Mouse (Mus musculus) midbrain, embryonic 15.5 days (tissue): ENCODE measurements at regions not wholly inside any gene's neighbourhood (a gene's known extent, or its start where the extent isn't known, plus 50 kb on each side); places are given as distances from the start of the nearest gene placed in this dataset.

Experiments used
- ATAC-seq: fragments of 200-750 bp; cut with Nextera tagmentation; replicated peaks from 2 replicates; pipeline ENCODE4 v1.8.0; 2017; ENCODE audit warnings: moderate TSS enrichment
- H3K27ac ChIP-seq: fragments of 300-500 bp; sonication (generic); 2 replicates; pipeline ENCODE4 v1.5.1; 2015; ENCODE audit warnings: mild to moderate bottlenecking, inconsistent platforms
- H3K27me3 ChIP-seq: fragments of 300-500 bp; sonication (generic); replicated peaks from 2 replicates; pipeline ENCODE4 v1.6.1; 2015; ENCODE audit warnings: inconsistent platforms
- H3K36me3 ChIP-seq: fragments of 300-500 bp; sonication (generic); replicated peaks from 2 replicates; pipeline ENCODE4 v1.6.1; 2015; ENCODE audit warnings: inconsistent platforms
- H3K4me1 ChIP-seq: fragments of 300-500 bp; sonication (generic); 2 replicates; pipeline ENCODE4 v1.6.1; 2015; ENCODE audit warnings: inconsistent platforms
- H3K4me2 ChIP-seq: fragments of 300-500 bp; sonication (generic); 2 replicates; pipeline ENCODE4 v1.6.1; 2015; ENCODE audit warnings: inconsistent platforms, mild to moderate bottlenecking, moderate library complexity
- H3K4me3 ChIP-seq: fragments of 300-500 bp; sonication (generic); 2 replicates; pipeline ENCODE4 v1.5.1; 2015; ENCODE audit warnings: mild to moderate bottlenecking, inconsistent platforms
- H3K9ac ChIP-seq: fragments of 300-500 bp; sonication (generic); 2 replicates; pipeline ENCODE4 v1.6.1; 2015; ENCODE audit warnings: mild to moderate bottlenecking, inconsistent platforms
- H3K9me3 ChIP-seq: fragments of 300-500 bp; sonication (generic); 2 replicates; pipeline ENCODE4 v1.6.1; 2016; ENCODE audit warnings: inconsistent platforms
- WGBS: fragments of 180-500 bp; shearing (Covaris S2); methylation state at CpG from one replicate; pipeline ENCODE4 v1.1.7; 2015; ENCODE audit warnings: mixed read lengths; 5-methylcytosine and 5-hydroxymethylcytosine counted together

DNA sequence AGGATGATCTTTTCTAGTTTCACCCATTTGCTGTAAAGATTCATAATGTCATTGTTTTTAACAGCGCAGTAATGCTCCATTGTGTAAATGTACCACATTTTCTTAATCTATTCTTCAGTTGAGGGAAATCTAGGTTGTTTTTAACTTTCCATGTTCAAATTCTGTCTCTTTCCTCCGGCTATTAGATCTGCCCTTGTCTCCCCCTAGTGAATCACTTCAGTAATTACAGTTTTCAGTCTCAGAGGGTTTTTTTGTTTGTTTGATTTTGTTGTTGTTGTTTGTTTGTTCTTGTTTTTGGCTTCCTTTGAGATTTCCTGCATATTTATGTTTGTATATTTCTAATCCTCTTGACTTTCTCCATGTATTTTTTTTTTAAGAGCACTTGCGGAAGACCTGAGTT is 194.8 kb upstream of the Thsd7b start:
- Histone ChIP-seq H3K9ac (no peak overlapping the region), H3K27ac (no peak overlapping the region), H3K4me3 (no peak overlapping the region), H3K9me3 (no peaks in the 10 kb centered on the region), H3K36me3 (no peaks in the 10 kb centered on the region), H3K4me2 (no peak overlapping the region), H3K4me1 (no peaks in the 10 kb centered on the region), H3K27me3 (no peaks in the 10 kb centered on the region)
- WGBS: 71% methylated on average over 3 of the region's 3 CpGs
- no peak for ATAC-seq

DNA sequence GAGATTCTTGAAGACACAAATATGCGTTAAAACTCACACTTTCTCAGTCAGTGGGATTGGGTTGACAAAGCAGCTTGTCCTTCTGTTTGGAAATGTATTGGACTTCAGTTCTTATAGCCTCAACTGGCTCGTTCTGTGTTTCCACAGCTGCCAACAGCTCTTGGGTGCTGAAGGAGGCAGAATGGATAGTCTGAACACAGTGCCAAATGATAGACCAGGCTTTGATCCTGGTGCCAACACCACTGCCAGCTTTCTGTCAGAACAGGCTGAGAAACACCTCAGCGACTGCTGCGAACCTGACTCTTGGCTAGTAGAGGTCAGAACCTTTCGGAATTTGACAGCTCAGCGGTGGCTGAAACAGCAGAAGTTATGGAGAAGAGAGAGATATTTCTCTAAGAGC is 215.9 kb upstream of the Thsd7b start:
- no peak overlapping the region for H3K4me3 ChIP-seq
- no peak overlapping the region for H3K9ac ChIP-seq
- H3K27me3 ChIP-seq: no peaks in the 10 kb centered on the region
- no peak overlapping the region for H3K27ac ChIP-seq
- 87% methylated on average over 6 of the region's 6 CpGs for WGBS
- no peaks in the 10 kb centered on the region for H3K9me3 ChIP-seq
- no peaks in the 10 kb centered on the region for H3K36me3 ChIP-seq
- no peak overlapping the region for H3K4me2 ChIP-seq
- H3K4me1 ChIP-seq: no peaks in the 10 kb centered on the region
- ATAC-seq: no peak

- Histone ChIP-seq H3K4me3 (no peak overlapping the region), H3K4me1 (no peaks in the 10 kb centered on the region), H3K9me3 (no peaks in the 10 kb centered on the region), H3K27ac (no peak overlapping the region), H3K36me3 (no peaks in the 10 kb centered on the region), H3K9ac (no peak overlapping the region), H3K4me2 (no peak overlapping the region), H3K27me3 (no peaks in the 10 kb centered on the region)
- no peak for ATAC-seq
These were observed 217.8 kb upstream of the Thsd7b start for GRCm38 (mm10) chr1:129055252-129055651.

- H3K4me1 ChIP-seq: no peaks in the 10 kb centered on the region
- H3K27me3 ChIP-seq: no peaks in the 10 kb centered on the region
- H3K36me3 ChIP-seq: no peaks in the 10 kb centered on the region
- H3K9me3 ChIP-seq: no peaks in the 10 kb centered on the region
- H3K4me2 ChIP-seq: no peak overlapping the region
- no peak overlapping the region for H3K4me3 ChIP-seq
- no peak overlapping the region for H3K27ac ChIP-seq
- 53% methylated on average over 5 of the region's 5 CpGs for WGBS
- H3K9ac ChIP-seq: no peak overlapping the region
- ATAC-seq: no peak
These were observed 239.4 kb upstream of the Thsd7b start for GRCm38 (mm10) chr1:129033707-129034106.

GRCm38 (mm10) chr1:129005899-129006298 is 267.2 kb upstream of the Thsd7b start:
- H3K9ac ChIP-seq: no peak overlapping the region
- 57% methylated on average over 1 of the region's 1 CpGs for WGBS
- no peak overlapping the region for H3K27ac ChIP-seq
- no peaks in the 10 kb centered on the region for H3K9me3 ChIP-seq
- H3K4me3 ChIP-seq: no peak overlapping the region
- no peak overlapping the region for H3K4me2 ChIP-seq
- no peaks in the 10 kb centered on the region for H3K36me3 ChIP-seq
- H3K4me1 ChIP-seq: no peaks in the 10 kb centered on the region
- no peaks in the 10 kb centered on the region for H3K27me3 ChIP-seq
- ATAC-seq: no peak

DNA sequence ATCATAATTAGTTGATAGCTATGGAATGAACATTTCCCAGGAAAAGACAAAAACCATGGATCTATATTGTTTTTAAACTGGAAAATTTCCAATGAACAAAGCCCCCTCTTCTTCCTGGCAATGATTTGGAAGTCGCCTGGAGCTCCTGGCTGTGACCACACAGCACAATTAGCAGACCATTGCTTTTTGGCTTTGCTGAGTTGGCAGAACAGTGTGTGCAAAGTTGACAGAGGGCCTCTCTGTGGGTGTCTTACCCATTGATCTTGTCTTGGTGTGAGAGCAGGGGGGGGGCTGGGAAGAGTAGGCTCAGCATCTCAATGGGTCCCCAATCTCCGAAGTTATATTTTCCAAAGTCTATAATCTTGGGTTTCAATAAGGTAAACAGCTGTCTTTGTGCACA is 270.8 kb upstream of the Thsd7b start:
- Histone ChIP-seq H3K4me1 (no peaks in the 10 kb centered on the region), H3K27me3 (no peaks in the 10 kb centered on the region), H3K9me3 (no peaks in the 10 kb centered on the region), H3K27ac (no peak overlapping the region), H3K9ac (no peak overlapping the region), H3K4me2 (no peak overlapping the region), H3K36me3 (no peaks in the 10 kb centered on the region), H3K4me3 (no peak overlapping the region)
- no peak for ATAC-seq
- 76% methylated on average over 2 of the region's 2 CpGs for WGBS

DNA sequence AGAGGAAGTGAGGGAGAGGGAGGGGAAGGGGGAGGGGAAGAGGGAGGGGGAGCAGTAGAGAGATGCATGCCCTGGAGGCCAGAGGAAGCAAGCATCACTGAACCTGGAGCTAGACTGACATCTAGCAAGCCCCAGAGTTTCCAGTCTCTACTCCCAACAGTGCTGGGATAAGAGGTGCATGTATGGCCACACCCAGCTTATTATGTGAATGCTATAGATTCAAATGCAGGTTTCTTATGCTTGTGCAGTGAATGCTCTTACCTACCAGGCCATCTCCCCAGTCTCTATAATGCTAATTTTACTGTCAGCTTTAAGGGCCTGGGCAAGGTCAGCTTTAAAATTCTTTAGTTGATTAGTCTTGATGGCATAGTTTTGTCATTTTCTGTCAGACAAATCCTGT is 271.3 kb upstream of the Thsd7b start:
- no peaks in the 10 kb centered on the region for H3K9me3 ChIP-seq
- H3K4me3 ChIP-seq: no peak overlapping the region
- no peak overlapping the region for H3K9ac ChIP-seq
- H3K4me1 ChIP-seq: no peaks in the 10 kb centered on the region
- H3K36me3 ChIP-seq: no peaks in the 10 kb centered on the region
- ATAC-seq: no peak
- H3K4me2 ChIP-seq: no peak overlapping the region
- H3K27ac ChIP-seq: no peak overlapping the region
- H3K27me3 ChIP-seq: no peaks in the 10 kb centered on the region

- Histone ChIP-seq H3K27me3 (no peaks in the 10 kb centered on the region), H3K36me3 (no peaks in the 10 kb centered on the region), H3K4me1 (no peaks in the 10 kb centered on the region), H3K9ac (no peak overlapping the region), H3K4me2 (no peak overlapping the region), H3K9me3 (no peaks in the 10 kb centered on the region), H3K27ac (no peak overlapping the region), H3K4me3 (no peak overlapping the region)
- WGBS: 77% methylated on average over 5 of the region's 5 CpGs
- no peak for ATAC-seq
These were observed 273.2 kb upstream of the Thsd7b start for GRCm38 (mm10) chr1:128999741-129000517.

DNA sequence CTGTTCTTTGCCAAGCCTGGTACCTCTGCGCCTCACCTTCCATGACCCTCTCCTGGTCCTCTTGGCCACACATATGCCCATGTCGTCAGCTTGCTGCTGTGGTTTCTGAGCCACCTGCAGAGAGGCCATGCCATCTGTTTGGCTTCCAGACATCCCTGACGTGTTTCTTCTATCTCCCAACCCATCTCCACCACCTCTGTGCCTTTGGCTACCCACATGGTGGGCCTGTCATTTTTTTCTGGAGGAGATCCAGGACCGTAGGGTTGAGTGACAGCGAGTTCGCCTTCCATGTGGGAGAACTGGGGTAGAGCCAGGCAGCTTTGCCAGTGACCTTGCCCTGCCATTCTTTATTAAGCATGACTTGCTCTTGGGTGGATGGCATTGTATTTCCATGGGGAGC is 278.4 kb upstream of the Thsd7b start:
- Histone ChIP-seq H3K4me1 (no peaks in the 10 kb centered on the region), H3K36me3 (no peaks in the 10 kb centered on the region), H3K4me2 (no peak overlapping the region), H3K27ac (no peak overlapping the region), H3K27me3 (no peaks in the 10 kb centered on the region), H3K4me3 (no peak overlapping the region), H3K9ac (no peak overlapping the region), H3K9me3 (no peaks in the 10 kb centered on the region)
- WGBS: 55% methylated on average over 6 of the region's 6 CpGs
- ATAC-seq: 0 out of 2 replicates have a peak, but pooled peaks have one; percentile 14

DNA sequence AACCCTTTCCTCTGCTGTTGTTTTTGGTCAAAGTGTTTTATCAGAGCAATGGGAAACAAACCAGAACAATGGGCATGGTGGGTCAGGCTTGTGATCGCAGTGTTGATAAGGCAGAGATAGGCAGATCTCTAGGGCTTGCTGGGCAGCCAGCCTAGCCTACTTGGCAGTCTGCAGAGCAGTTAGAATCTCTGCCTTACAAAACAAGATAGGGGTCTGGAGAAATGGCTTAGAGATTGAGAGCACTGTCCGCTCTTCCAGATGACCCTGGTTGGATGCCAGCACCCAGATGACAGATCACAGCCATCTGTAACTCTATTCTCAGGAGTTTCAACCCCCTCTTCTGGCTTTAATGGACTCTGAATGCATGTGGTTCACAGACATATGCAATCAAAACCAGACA is 289.7 kb upstream of the Thsd7b start:
- H3K9me3 ChIP-seq: no peaks in the 10 kb centered on the region
- H3K4me2 ChIP-seq: no peak overlapping the region
- ATAC-seq: no peak
- H3K36me3 ChIP-seq: no peaks in the 10 kb centered on the region
- H3K9ac ChIP-seq: no peak overlapping the region
- no peak overlapping the region for H3K27ac ChIP-seq
- H3K27me3 ChIP-seq: no peaks in the 10 kb centered on the region
- no peaks in the 10 kb centered on the region for H3K4me1 ChIP-seq
- 91% methylated on average over 2 of the region's 2 CpGs for WGBS
- no peak overlapping the region for H3K4me3 ChIP-seq

- WGBS: 86% methylated on average over 1 of the region's 1 CpGs
These were observed 297.5 kb upstream of the Thsd7b start for GRCm38 (mm10) chr1:128975586-128975985.

GRCm38 (mm10) chr1:128951436-128951835 is 321.7 kb upstream of the Thsd7b start:
- WGBS: 67% methylated on average over 2 of the region's 2 CpGs
- Histone ChIP-seq H3K9ac (no peak overlapping the region), H3K27me3 (no peaks in the 10 kb centered on the region), H3K4me3 (no peak overlapping the region), H3K36me3 (no peaks in the 10 kb centered on the region), H3K4me2 (no peak overlapping the region), H3K27ac (no peak overlapping the region), H3K4me1 (no peaks in the 10 kb centered on the region), H3K9me3 (no peaks in the 10 kb centered on the region)
- no peak for ATAC-seq

More at GRCm38 (mm10) chr1:128975586-128975985, 297.5 kb upstream of the Thsd7b start:
- ATAC-seq: no peak
- Histone ChIP-seq H3K4me2 (no peak overlapping the region), H3K27me3 (no peaks in the 10 kb centered on the region), H3K36me3 (no peaks in the 10 kb centered on the region), H3K4me3 (no peak overlapping the region), H3K9me3 (no peaks in the 10 kb centered on the region), H3K9ac (no peak overlapping the region), H3K27ac (no peak overlapping the region), H3K4me1 (no peaks in the 10 kb centered on the region)

GRCm38 (mm10) chr1:128950512-128950911 is 322.6 kb upstream of the Thsd7b start:
- no peak for ATAC-seq
- 77% methylated on average over 4 of the region's 4 CpGs for WGBS
- no peak overlapping the region for H3K9ac ChIP-seq
- no peaks in the 10 kb centered on the region for H3K4me1 ChIP-seq
- H3K27ac ChIP-seq: no peak overlapping the region
- no peak overlapping the region for H3K4me3 ChIP-seq
- no peaks in the 10 kb centered on the region for H3K27me3 ChIP-seq
- no peak overlapping the region for H3K4me2 ChIP-seq
- no peaks in the 10 kb centered on the region for H3K36me3 ChIP-seq
- no peaks in the 10 kb centered on the region for H3K9me3 ChIP-seq
